Comparison of ENCODE assay signal across 9 mouse cellular contexts in genomic region chr16:4629950-4630349, GRCm38 (mm10). TPM values are rescaled to one million over a fixed set of nuclear protein-coding genes. Genes with fewer than 3 reads are reported as not detected.
DNase-seq lines count a peak whose midpoint lies in the region; ATAC-seq and TF ChIP-seq lines count a peak whose summit lies in the region.
"Had no signal": no experiment of that assay in that cellular context is flagged by ENCODE, and none has a peak within 500 bp of the region (broad histone marks: within the 10 kb centered on the region; RNA-seq: fewer than 3 reads in every experiment).

No protein-coding gene starts in this region.

- H3K27ac ChIP-seq in kidney, embryonic 15.5 days: no peak overlapping the region
- H3K27ac ChIP-seq in liver, embryonic 14.5 days: no peak overlapping the region
- H3K27ac ChIP-seq in thymus, adult 2 months (ENCODE audit: control insufficient read depth, insufficient read depth, low read length): no peak overlapping the region
- H3K27ac ChIP-seq: embryonic facial prominence, embryonic 15.5 days had no signal

- TF ChIP-seq EP300 in liver, embryonic 14.5 days (IDR thresholded peaks at IDR 0.05; ENCODE audit: low read depth): no peak

- WGBS in kidney, embryonic 15.5 days: 26% methylated on average over 6 of the region's 6 CpGs
- 18% methylated on average over 6 of the region's 6 CpGs for WGBS in liver, embryonic 14.5 days (ENCODE audit: insufficient replicate concordance)
- 36% methylated on average over 6 of the region's 6 CpGs for WGBS in thymus, adult 2 months

- 0 out of 2 replicates have a peak, but pooled peaks have one; percentile 35 for ATAC-seq in kidney, embryonic 15.5 days (replicated peaks; ENCODE audit: low FRiP score)
- ATAC-seq in liver, embryonic 14.5 days (ENCODE audit: insufficient read depth): 0 out of 2 replicates have a peak, but pooled peaks have one; percentile 46
- ATAC-seq in neutrophil, adult 5-6 weeks (ENCODE audit: extremely low read depth, insufficient number of reproducible peaks, low FRiP score, poor library complexity, severe bottlenecking): peak; percentile 72

- H3K36me3 ChIP-seq in kidney, embryonic 15.5 days: peaks cover 37% of the 10 kb centered on the region
- no peaks in the 10 kb centered on the region for H3K36me3 ChIP-seq in liver, embryonic 14.5 days (replicated peaks; ENCODE audit: control insufficient read depth, insufficient read depth, low read depth)
- H3K36me3 ChIP-seq in thymus, adult 2 months (ENCODE audit: control insufficient read depth, insufficient read depth, low read length): peaks cover 35% of the 10 kb centered on the region

- no peak overlapping the region for H3K9ac ChIP-seq in kidney, embryonic 15.5 days
- H3K9ac ChIP-seq in liver, embryonic 14.5 days (replicated peaks): no peak overlapping the region
- H3K9ac ChIP-seq: embryonic facial prominence, embryonic 15.5 days had no signal

- no peak overlapping the region for H3K4me3 ChIP-seq in kidney, embryonic 15.5 days (replicated peaks)
- no peak overlapping the region for H3K4me3 ChIP-seq in liver, embryonic 14.5 days (ENCODE audit: insufficient read depth in 1 of 2, low read depth in 2 of 2, low read length in 2 of 2)
- H3K4me3 ChIP-seq in thymus, adult 2 months (ENCODE audit: control insufficient read depth, insufficient read depth, low read length): no peak overlapping the region
- H3K4me3 ChIP-seq: embryonic facial prominence, embryonic 15.5 days had no signal

- H3K9me3 ChIP-seq in kidney, embryonic 15.5 days (replicated peaks): no peaks in the 10 kb centered on the region
- no peaks in the 10 kb centered on the region for H3K9me3 ChIP-seq in liver, embryonic 14.5 days (ENCODE audit: control insufficient read depth, low read length)
- H3K9me3 ChIP-seq: embryonic facial prominence, embryonic 15.5 days had no signal

- peaks cover 20% of the 10 kb centered on the region for H3K4me1 ChIP-seq in kidney, embryonic 15.5 days
- H3K4me1 ChIP-seq in liver, embryonic 14.5 days (replicated peaks; ENCODE audit: control insufficient read depth in 2 of 2, insufficient read depth in 2 of 2, low read length in 1 of 2): peaks cover 2% of the 10 kb centered on the region in 2 experiments; a peak in 2 of 4 replicates
- 0 out of 2 replicates have a peak, but pooled peaks cover 6% of the 10 kb centered on the region for H3K4me1 ChIP-seq in thymus, adult 2 months (replicated peaks; ENCODE audit: control insufficient read depth, insufficient read depth, low read length)

- DNase-seq in 416B (ENCODE audit: low read depth): peak; percentile 60
- DNase-seq in adrenal gland, adult (ENCODE audit: inconsistent age in 2 of 2, low spot score in 1 of 2): peak; percentile 78 to 94
- peak; percentile 86 for DNase-seq in embryo, embryonic 10.5 days (ENCODE audit: low spot score)
- peak; percentile 82 for DNase-seq in heart, adult 8-10 months (ENCODE audit: low spot score)
- DNase-seq in liver, embryonic 14.5 days (ENCODE audit: low read depth in 3 of 3, low spot score in 3 of 3): peak in 2 of 3 experiments; percentile 48 to 53
- DNase-seq in thymus, adult 2 months: peak; percentile 85

- no peak overlapping the region for H3K4me2 ChIP-seq in kidney, embryonic 15.5 days
- H3K4me2 ChIP-seq in liver, embryonic 14.5 days (ENCODE audit: low read depth): no peak overlapping the region
- H3K4me2 ChIP-seq: embryonic facial prominence, embryonic 15.5 days had no signal

- no peaks in the 10 kb centered on the region for H3K27me3 ChIP-seq in kidney, embryonic 15.5 days
- H3K27me3 ChIP-seq in liver, embryonic 14.5 days (ENCODE audit: control insufficient read depth, insufficient read depth, low read length): no peaks in the 10 kb centered on the region
- no peaks in the 10 kb centered on the region for H3K27me3 ChIP-seq in thymus, adult 2 months (ENCODE audit: control insufficient read depth, insufficient read depth, low read length)
- H3K27me3 ChIP-seq: embryonic facial prominence, embryonic 15.5 days had no signal

- peak; percentile 100 for TF ChIP-seq CTCF in liver, embryonic 14.5 days (IDR thresholded peaks at IDR 0.05; ENCODE audit: low read depth)
- TF ChIP-seq CTCF in thymus, adult 2 months (IDR thresholded peaks at IDR 0.05; ENCODE audit: borderline replicate concordance, control insufficient read depth, extremely low read depth, insufficient read depth, low read length, poor library complexity): peak; percentile 90

- TF ChIP-seq POLR2A in thymus, adult 2 months (IDR thresholded peaks at IDR 0.05; ENCODE audit: control insufficient read depth, extremely low read depth, insufficient read depth, low read length, poor library complexity): no peak

RNA-seq across cellular contexts. Expression of gene Pam16, which starts 5.2 kb away (rescaled TPM):
- total RNA-seq in heart, adult 8-10 months (2022): 100 to 1,000 TPM; 145 to 188 (median 160) TPM
- 90.1 and 92.6 TPM in 2 replicates for polyA plus RNA-seq in kidney, embryonic 15.5 days (2015; fragmentation: Nextera tagmentation; extraction: Ambion mirVana)
- 24.1 and 41.3 TPM in 2 replicates for polyA plus RNA-seq in liver, embryonic 14.5 days (2012; rRNA removed)
- 64.4 and 68.0 TPM in 2 replicates for polyA plus RNA-seq in liver, embryonic 14.5 days (2014; fragmentation: Nextera tagmentation; extraction: Ambion mirVana)
- total RNA-seq in neutrophil, adult 5-6 weeks (2017): 14.2 and 15.4 TPM in 2 replicates
- polyA plus RNA-seq in thymus, adult 2 months (2012; rRNA removed): 35.7 and 40.4 TPM in 2 replicates

RNA-seq across cellular contexts. Expression of gene Vasn, which starts 9.8 kb away (rescaled TPM):
- total RNA-seq in heart, adult 8-10 months (2022): 1 to 10 TPM; 6.9 to 9.3 (median 8.1) TPM
- 22.7 and 23.5 TPM in 2 replicates for polyA plus RNA-seq in kidney, embryonic 15.5 days (2015; fragmentation: Nextera tagmentation; extraction: Ambion mirVana)
- 2.5 and 2.9 TPM in 2 replicates for polyA plus RNA-seq in liver, embryonic 14.5 days (2012; rRNA removed)
- polyA plus RNA-seq in liver, embryonic 14.5 days (2014; fragmentation: Nextera tagmentation; extraction: Ambion mirVana): 1.2 TPM in 2 replicates
- total RNA-seq in neutrophil, adult 5-6 weeks (2017): 0.12 and 1.4 TPM in 2 replicates
- 5.3 and 8.1 TPM in 2 replicates for polyA plus RNA-seq in thymus, adult 2 months (2012; rRNA removed)

RNA-seq across cellular contexts. Expression of gene Dnaja3, which starts 9.8 kb away (rescaled TPM):
- 100 to 1,000 TPM; 146 to 154 (median 153) TPM for total RNA-seq in heart, adult 8-10 months (2022)
- 77.7 and 81.4 TPM in 2 replicates for polyA plus RNA-seq in kidney, embryonic 15.5 days (2015; fragmentation: Nextera tagmentation; extraction: Ambion mirVana)
- polyA plus RNA-seq in liver, embryonic 14.5 days (2012; rRNA removed): 13.6 and 18.8 TPM in 2 replicates
- 34.1 and 37.3 TPM in 2 replicates for polyA plus RNA-seq in liver, embryonic 14.5 days (2014; fragmentation: Nextera tagmentation; extraction: Ambion mirVana)
- total RNA-seq in neutrophil, adult 5-6 weeks (2017): 24.2 and 33.9 TPM in 2 replicates
- 18.3 and 19.7 TPM in 2 replicates for polyA plus RNA-seq in thymus, adult 2 months (2012; rRNA removed)

RNA-seq across cellular contexts. Expression of gene Glis2, which starts 35.4 kb away (rescaled TPM):
- 10 to 100 TPM in 2 of 4 experiments, 1 to 10 TPM in 2; 7.3 to 13.5 (median 9.5) TPM for total RNA-seq in heart, adult 8-10 months (2022)
- polyA plus RNA-seq in kidney, embryonic 15.5 days (2015; fragmentation: Nextera tagmentation; extraction: Ambion mirVana): 41.2 and 43.8 TPM in 2 replicates
- polyA plus RNA-seq in liver, embryonic 14.5 days (2012; rRNA removed): 2.8 and 3.4 TPM in 2 replicates
- polyA plus RNA-seq in liver, embryonic 14.5 days (2014; fragmentation: Nextera tagmentation; extraction: Ambion mirVana): 1.7 and 2.7 TPM in 2 replicates
- not detected in 2 replicates for total RNA-seq in neutrophil, adult 5-6 weeks (2017)
- 11.8 and 14.3 TPM in 2 replicates for polyA plus RNA-seq in thymus, adult 2 months (2012; rRNA removed)

RNA-seq across cellular contexts. Expression of gene Coro7, which starts 49.6 kb away (rescaled TPM):
- total RNA-seq in heart, adult 8-10 months (2022): 10 to 100 TPM; 11.3 to 16.1 (median 15.4) TPM
- polyA plus RNA-seq in kidney, embryonic 15.5 days (2015; fragmentation: Nextera tagmentation; extraction: Ambion mirVana): 19.8 and 22.0 TPM in 2 replicates
- 9.7 and 10.4 TPM in 2 replicates for polyA plus RNA-seq in liver, embryonic 14.5 days (2012; rRNA removed)
- 5.1 and 5.2 TPM in 2 replicates for polyA plus RNA-seq in liver, embryonic 14.5 days (2014; fragmentation: Nextera tagmentation; extraction: Ambion mirVana)
- 59.7 and 65.6 TPM in 2 replicates for total RNA-seq in neutrophil, adult 5-6 weeks (2017)
- polyA plus RNA-seq in thymus, adult 2 months (2012; rRNA removed): 391 and 423 TPM in 2 replicates
